Mouse (Mus musculus): ENCODE measurements at regions not wholly inside any gene's neighbourhood (a gene's known extent, or its start where the extent isn't known, plus 50 kb on each side); places are given as distances from the start of the nearest gene placed in this dataset.

GRCm38 (mm10) chr8:39313854-39314253 is 1361.0 kb upstream of the Adam24 start:
- TF ChIP-seq POLR2A (IDR thresholded peaks at IDR 0.05; ENCODE audit: borderline replicate concordance, insufficient read depth, low read length) (no peak), CTCF (IDR thresholded peaks at IDR 0.05; ENCODE audit: borderline replicate concordance, insufficient read depth, low read depth, low read length) (no peak)
